Mouse (Mus musculus) forebrain, embryonic 16.5 days (tissue): Measurements from ENCODE around the gene Ovca2. TPM values are rescaled to one million over a fixed set of nuclear protein-coding genes. Genes with fewer than 3 reads are reported as not detected.

Source experiments
- ATAC-seq: fragments of 200-750 bp; cut with Nextera tagmentation; 2 replicates; pipeline ENCODE4 v1.8.0; 2017; ENCODE audit warnings: mild to moderate bottlenecking, moderate library complexity
- H3K27ac ChIP-seq: fragments of 300-500 bp; sonication (generic); 2 replicates; pipeline ENCODE4 v1.5.1; 2014; ENCODE audit warnings: low read length, control low read depth
- H3K27me3 ChIP-seq: fragments of 300-500 bp; sonication (generic); replicated peaks from 2 replicates; pipeline ENCODE4 v1.6.1; 2014; ENCODE audit warnings: low read length; ENCODE audit not compliant: control insufficient read depth, insufficient read depth
- H3K36me3 ChIP-seq: fragments of 300-500 bp; sonication (generic); 2 replicates; pipeline ENCODE4 v1.6.1; 2014; ENCODE audit not compliant: control insufficient read depth, insufficient read depth
- H3K4me1 ChIP-seq: fragments of 300-500 bp; sonication (generic); replicated peaks from 2 replicates; pipeline ENCODE4 v1.6.1; 2014; ENCODE audit warnings: low read length; ENCODE audit not compliant: control insufficient read depth, insufficient read depth
- H3K4me2 ChIP-seq: fragments of 300-500 bp; sonication (generic); 2 replicates; pipeline ENCODE4 v1.6.1; 2014; ENCODE audit warnings: mild to moderate bottlenecking, low read length, control low read depth
- H3K4me3 ChIP-seq: fragments of 300-500 bp; sonication (generic); replicated peaks from 2 replicates; pipeline ENCODE4 v1.5.1; 2014; ENCODE audit warnings: mild to moderate bottlenecking, low read length, control low read depth
- H3K9ac ChIP-seq: fragments of 300-500 bp; sonication (generic); replicated peaks from 2 replicates; pipeline ENCODE4 v1.6.1; 2014; ENCODE audit warnings: low read depth, low read length, control low read depth
- H3K9me3 ChIP-seq: fragments of 300-500 bp; sonication (generic); 2 replicates; pipeline ENCODE4 v1.6.1; 2016; ENCODE audit warnings: low read length; ENCODE audit not compliant: control insufficient read depth
- WGBS: fragments of 180-500 bp; shearing (Covaris S2); extraction: QIAGEN DNeasy Blood & Tissue Kit; methylation state at CpG from one replicate; pipeline ENCODE4 v1.1.7; 2014; 5-methylcytosine and 5-hydroxymethylcytosine counted together
- polyA plus RNA-seq: library from polyadenylated mRNA; unstranded; fragments of >200 nt; fragmentation: Nextera tagmentation; extraction: Ambion mirVana; gene quantifications from 2 replicates; pipeline ENCODE4 v1.2.1, GENCODE M21; 2015

Ovca2 gene
- polyA plus RNA-seq, 1 experiment from 2014 or later: 18.0 TPM

DNA sequence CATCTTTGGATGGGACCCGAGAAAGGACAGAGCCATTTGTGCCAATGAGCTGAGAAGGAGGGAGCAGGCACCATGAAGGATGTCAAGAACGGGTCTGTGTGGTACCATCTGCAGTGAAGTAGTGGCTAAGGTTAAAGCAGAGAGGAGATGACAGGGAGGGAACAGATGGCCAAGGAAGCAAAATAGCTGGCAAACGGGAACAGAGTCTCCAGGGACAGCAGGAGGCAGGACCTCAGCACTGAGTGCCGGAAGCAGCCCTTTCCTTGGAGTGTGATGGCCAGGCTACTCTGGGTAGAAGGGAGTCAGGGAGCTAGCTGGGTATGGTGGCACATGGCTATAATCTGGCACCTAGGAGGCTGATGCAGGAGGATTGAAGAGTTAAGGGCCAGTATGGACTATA lies 20.2 kb upstream of the Ovca2 start:
- peaks cover 18% of the 10 kb centered on the region for H3K4me1 ChIP-seq

DNA sequence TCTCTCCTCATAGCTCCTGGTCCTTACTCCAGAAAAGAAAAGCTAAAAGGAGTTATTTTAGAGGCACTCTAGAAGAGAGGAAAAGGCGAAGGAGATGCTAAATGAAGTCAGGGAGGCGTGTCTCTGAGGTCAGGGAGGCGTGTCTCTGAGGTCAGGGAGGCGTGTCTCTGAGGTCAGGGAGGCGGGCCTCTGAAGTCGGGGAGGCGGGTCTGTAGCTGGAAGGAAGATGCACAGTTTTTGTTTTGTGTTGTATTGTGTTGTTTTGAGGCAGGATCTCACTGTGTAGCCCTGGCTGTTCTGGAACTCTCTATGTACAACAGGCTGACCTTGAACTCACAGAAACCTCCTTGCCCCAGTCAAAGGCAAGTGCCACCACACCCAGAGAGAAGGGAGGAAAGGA lies 19.3 kb upstream of the Ovca2 start:
- no peak for ATAC-seq
- Histone ChIP-seq H3K4me3 (no peak overlapping the region), H3K9me3 (no peaks in the 10 kb centered on the region), H3K27ac (no peak overlapping the region), H3K9ac (no peak overlapping the region), H3K4me2 (no peak overlapping the region), H3K4me1 (peaks cover 26% of the 10 kb centered on the region), H3K27me3 (peaks cover 32% of the 10 kb centered on the region), H3K36me3 (no peaks in the 10 kb centered on the region)
- WGBS: 30% methylated on average over 7 of the region's 7 CpGs

More for the DNA sequence above, 20.2 kb upstream of the Ovca2 start:
- Histone ChIP-seq H3K4me2 (no peak overlapping the region), H3K9ac (no peak overlapping the region), H3K36me3 (no peaks in the 10 kb centered on the region), H3K9me3 (no peaks in the 10 kb centered on the region), H3K4me3 (no peak overlapping the region), H3K27ac (no peak overlapping the region), H3K27me3 (peaks cover 24% of the 10 kb centered on the region)
- WGBS: 85% methylated on average over 4 of the region's 4 CpGs
- ATAC-seq: no peak

DNA sequence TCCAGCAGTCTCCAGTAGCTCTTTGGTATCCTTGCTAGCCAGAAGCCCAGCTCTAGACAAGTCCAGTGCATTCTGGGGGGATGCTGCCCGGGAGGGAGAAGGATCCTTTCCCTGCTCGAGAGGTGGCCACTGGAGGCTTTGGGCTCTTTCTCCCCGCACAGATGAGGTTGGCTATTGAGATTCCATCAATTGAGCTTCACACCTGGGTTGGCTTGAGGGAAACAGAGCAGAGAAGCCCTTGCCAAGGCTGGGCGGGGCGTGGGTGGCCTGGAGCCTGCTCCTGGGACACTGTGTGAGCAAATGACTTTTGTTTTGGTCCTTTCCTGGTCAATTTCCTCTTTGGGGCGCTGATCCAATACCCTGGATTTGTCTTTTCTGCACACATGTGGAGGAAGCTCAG lies 17.5 kb upstream of the Ovca2 start:
- H3K27me3 ChIP-seq: peaks cover 43% of the 10 kb centered on the region
- no peak for ATAC-seq
- H3K4me1 ChIP-seq: peaks cover 28% of the 10 kb centered on the region
- no peak overlapping the region for H3K9ac ChIP-seq
- WGBS: 46% methylated on average over 6 of the region's 6 CpGs
- H3K4me3 ChIP-seq: no peak overlapping the region
- H3K4me2 ChIP-seq: no peak overlapping the region; the same call in 1 of the 2 replicates
- no peaks in the 10 kb centered on the region for H3K9me3 ChIP-seq
- H3K27ac ChIP-seq: no peak overlapping the region
- no peaks in the 10 kb centered on the region for H3K36me3 ChIP-seq

DNA sequence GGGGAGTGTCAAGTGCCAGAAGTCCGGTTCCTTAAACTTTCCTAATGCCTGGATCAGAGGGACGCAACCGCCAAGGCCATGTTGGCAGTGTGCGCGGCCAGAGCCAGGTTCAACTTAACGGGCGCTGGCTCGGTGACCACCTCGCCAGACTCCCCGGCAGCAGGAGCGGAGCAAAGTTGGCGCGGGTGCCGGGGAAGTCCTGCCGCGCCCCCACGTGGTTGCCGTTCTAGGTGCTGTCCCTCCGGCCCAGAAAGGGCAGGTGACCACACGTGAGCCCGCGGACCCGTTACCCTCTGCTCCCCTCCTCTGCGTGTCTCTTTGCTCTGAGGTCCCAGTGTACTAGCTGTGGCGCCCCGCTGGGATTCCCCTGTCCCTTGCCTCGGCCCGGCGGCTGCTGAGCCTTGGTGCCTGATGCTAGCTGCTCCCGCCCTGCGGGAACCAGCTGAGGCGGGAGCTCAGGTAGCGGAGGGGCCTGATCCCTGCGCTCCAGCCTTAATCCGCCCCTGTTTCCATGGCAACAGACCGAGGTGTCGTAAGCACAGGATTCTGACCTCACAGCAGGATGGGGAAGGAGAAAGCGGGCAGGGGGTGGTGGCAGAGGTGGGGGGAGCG lies 16.3 kb upstream of the Ovca2 start:
- ATAC-seq: no peak
- Histone ChIP-seq H3K27me3 (peaks cover 43% of the 10 kb centered on the region), H3K4me3 (peak overlapping the region; percentile 58), H3K4me1 (peaks cover 33% of the 10 kb centered on the region), H3K36me3 (no peaks in the 10 kb centered on the region), H3K9ac (peak overlapping the region; percentile 12), H3K27ac (no peak overlapping the region), H3K9me3 (no peaks in the 10 kb centered on the region), H3K4me2 (peak overlapping the region; percentile 72)
- under 1% methylated on average over 37 of the region's 39 CpGs for WGBS

DNA sequence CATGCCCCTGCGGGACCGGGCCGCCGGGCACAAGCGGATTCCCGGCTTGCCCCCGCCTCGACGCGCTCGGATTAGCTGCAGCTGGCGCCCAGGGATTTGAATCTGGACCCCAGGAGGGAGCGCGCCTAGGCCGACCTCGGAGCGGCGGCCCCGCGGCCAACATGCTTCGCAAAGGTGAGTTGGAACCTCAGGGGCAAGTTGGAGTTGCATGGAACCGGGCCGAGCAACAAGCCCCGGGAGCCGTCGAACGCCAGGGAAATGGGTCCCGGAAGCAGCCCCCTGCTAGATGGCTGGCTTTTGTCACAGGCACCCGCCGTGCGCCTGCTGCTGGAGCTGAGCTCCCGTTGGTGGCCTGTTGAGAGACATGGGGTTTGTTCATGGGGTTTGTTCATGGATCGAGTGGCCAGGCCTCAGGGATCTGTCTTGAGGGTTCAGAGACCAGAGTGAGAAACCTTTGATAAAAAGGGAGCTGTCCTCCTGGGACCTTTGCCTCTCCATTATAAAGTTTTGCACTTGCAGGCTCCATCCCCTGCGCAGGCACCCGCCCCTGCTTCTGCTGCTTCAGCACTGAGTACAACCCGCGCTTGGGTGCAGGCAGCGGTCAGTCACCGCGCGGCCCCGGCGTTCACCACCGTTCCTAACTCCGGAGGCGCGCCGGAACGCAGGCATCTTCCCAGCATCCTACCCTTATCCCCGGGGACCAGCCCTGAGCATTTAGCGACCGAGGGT lies 15.7 kb upstream of the Ovca2 start:
- Histone ChIP-seq H3K9me3 (no peaks in the 10 kb centered on the region), H3K27ac (no peak overlapping the region), H3K36me3 (no peaks in the 10 kb centered on the region), H3K4me2 (peak overlapping the region; percentile 72), H3K4me1 (peaks cover 39% of the 10 kb centered on the region), H3K27me3 (peaks cover 43% of the 10 kb centered on the region), H3K9ac (peak overlapping the region; percentile 67), H3K4me3 (peak overlapping the region; percentile 58)
- no peak for ATAC-seq
- under 1% methylated on average over 52 of the region's 52 CpGs for WGBS

DNA sequence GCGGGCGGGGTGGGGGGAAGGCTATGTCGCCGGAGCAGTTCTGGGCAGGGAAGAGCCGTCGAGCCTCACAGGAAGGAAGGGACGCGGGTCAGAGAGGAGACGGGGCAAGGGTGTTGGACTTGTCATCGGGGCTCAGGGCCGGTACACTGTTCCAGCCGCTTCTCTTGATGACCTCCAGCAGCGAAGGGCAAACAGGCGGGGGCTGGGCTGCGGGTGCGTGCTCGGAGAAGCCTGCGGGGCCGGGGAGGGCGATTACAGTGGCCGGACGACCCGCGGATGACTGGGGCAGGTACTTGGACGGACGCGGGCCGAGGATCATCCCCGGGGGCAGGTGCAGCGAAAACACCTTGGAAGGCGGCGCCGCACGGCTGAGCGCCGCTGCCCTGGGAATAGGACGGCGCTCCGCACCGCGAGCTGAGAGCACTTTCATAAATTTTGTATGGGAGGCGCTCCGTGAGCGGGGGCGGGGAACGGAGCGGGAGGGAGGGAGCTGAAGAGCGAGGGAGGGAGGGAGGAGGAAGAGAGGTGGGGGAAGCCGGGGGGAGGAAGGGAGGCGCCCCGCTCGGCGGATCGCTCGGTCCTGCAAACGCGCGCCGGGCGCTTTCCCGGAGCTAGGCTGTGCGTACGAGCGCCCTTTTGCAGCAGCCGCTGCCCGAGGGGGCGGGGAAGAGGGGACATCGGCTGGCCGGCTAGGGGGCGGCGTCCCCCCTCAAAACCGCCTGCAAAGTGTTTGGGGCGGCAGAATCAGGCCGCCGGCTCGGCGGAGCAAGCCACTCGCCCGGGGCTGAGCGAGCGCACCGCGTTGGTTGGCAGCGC lies 14.8 kb upstream of the Ovca2 start, which contains the start of gene Rtn4rl1:
TSS of gene Rtn4rl1 (plus strand) at position 528 of the 816 bp plus-strand sequence.
- H3K9me3 ChIP-seq: no peaks in the 10 kb centered on the region
- H3K27me3 ChIP-seq: peaks cover 43% of the 10 kb centered on the region
- peaks cover 42% of the 10 kb centered on the region for H3K4me1 ChIP-seq
- under 1% methylated on average over 80 of the region's 84 CpGs for WGBS
- no peaks in the 10 kb centered on the region for H3K36me3 ChIP-seq
- no peak within 1 kb of the TSS for H3K27ac ChIP-seq
- peak within 1 kb of the TSS; percentile 67 for H3K9ac ChIP-seq
- H3K4me3 ChIP-seq: peak within 1 kb of the TSS; percentile 58
- no peak for ATAC-seq
- H3K4me2 ChIP-seq: peak within 1 kb of the TSS; percentile 72

DNA sequence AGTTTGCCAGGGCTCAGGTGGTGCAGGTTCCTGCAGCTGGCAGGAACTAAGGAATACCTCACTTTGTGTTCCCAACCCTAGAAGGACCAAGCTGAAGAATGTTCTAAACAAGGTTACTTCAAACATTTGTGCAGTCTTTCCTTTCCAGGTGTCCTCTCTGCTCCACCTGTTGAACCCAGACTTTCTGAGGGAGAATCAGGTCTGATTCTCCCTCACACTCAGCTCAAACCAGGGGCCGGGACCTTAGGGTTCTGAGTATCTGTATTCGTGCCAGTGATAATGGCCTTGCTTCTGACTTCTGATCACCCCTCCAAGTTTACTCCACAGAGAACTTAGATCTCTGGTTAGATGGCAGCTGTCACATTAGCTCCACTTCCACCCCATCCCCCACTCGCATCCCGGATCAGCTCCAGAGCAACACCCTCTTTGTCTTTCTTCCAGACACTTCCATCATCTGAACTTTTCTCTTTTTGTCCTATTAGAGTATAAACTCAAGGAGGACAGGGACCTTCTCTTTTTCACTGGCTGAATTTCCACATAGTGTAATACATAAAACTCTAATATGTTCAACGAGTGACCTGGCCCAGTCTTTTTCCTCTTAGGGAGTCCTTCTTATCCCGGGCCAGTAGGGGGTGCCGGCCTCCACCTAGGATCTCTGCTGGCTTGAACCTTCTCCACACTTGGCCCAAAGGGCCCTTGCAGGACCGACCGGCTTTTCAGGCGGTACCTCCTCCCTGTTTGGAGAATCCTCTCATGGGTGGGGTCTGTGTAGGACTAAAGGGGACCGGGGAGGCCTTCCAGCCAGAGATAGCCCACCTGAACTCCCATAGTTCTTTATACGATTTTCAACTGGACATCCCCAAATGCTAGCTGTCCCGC lies 13.9 kb upstream of the Ovca2 start:
- peak overlapping the region; percentile 72 for H3K4me2 ChIP-seq
- H3K9me3 ChIP-seq: no peaks in the 10 kb centered on the region
- H3K4me1 ChIP-seq: peaks cover 42% of the 10 kb centered on the region
- 23% methylated on average over 13 of the region's 13 CpGs for WGBS
- H3K9ac ChIP-seq: no peak overlapping the region
- no peak overlapping the region for H3K27ac ChIP-seq
- no peaks in the 10 kb centered on the region for H3K36me3 ChIP-seq
- H3K4me3 ChIP-seq: peak overlapping the region; percentile 58
- H3K27me3 ChIP-seq: peaks cover 43% of the 10 kb centered on the region
- ATAC-seq: peak; percentile 23; the same call in 1 of the 2 replicates

DNA sequence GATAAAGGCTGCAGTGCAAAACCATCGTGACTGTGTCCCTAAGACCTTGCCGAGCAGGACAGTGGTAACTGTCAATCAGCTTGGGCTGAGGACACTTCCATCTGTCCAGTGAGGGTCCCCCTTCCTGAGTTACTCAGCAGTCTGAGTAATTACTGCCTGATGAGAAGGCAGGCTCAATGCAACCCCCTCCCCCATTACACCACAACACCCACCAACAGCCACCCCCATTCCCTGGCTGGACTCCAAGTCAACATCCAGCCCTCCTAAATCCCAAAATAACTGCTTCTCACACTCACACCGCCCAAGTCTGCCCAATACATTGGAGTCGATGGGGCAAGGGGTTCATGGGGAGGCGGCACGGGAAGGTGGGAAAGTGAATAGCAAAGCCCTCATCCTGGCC lies 13.2 kb upstream of the Ovca2 start:
- ATAC-seq: no peak
- no peak overlapping the region for H3K4me3 ChIP-seq
- no peak overlapping the region for H3K9ac ChIP-seq
- H3K27ac ChIP-seq: no peak overlapping the region
- H3K4me2 ChIP-seq: no peak overlapping the region
- no peaks in the 10 kb centered on the region for H3K9me3 ChIP-seq
- peaks cover 42% of the 10 kb centered on the region for H3K4me1 ChIP-seq
- WGBS: 49% methylated on average over 6 of the region's 6 CpGs
- peaks cover 42% of the 10 kb centered on the region for H3K27me3 ChIP-seq
- H3K36me3 ChIP-seq: no peaks in the 10 kb centered on the region
